Mouse (Mus musculus) stomach, embryonic 15.5 days (tissue): ENCODE measurements around the gene Klhl11. TPM values are rescaled to one million over a fixed set of nuclear protein-coding genes. Genes with fewer than 3 reads are reported as not detected.

Source experiments
- ATAC-seq: fragments of 200-750 bp; cut with Nextera tagmentation; 2 replicates; pipeline ENCODE4 v1.8.0; 2017; ENCODE audit warnings: low read depth, moderate number of reproducible peaks, moderate TSS enrichment; ENCODE audit not compliant: insufficient read depth, low FRiP score
- H3K27ac ChIP-seq: fragments of 300-500 bp; sonication (generic); 2 replicates; pipeline ENCODE4 v1.5.1; 2015; ENCODE audit warnings: mild to moderate bottlenecking, inconsistent platforms
- H3K27me3 ChIP-seq: fragments of 300-500 bp; sonication (generic); replicated peaks from 2 replicates; pipeline ENCODE4 v1.6.1; 2015; ENCODE audit warnings: inconsistent platforms
- H3K36me3 ChIP-seq: fragments of 300-500 bp; sonication (generic); 2 replicates; pipeline ENCODE4 v1.6.1; 2015; ENCODE audit warnings: inconsistent platforms
- H3K4me1 ChIP-seq: fragments of 300-500 bp; sonication (generic); 2 replicates; pipeline ENCODE4 v1.6.1; 2015; ENCODE audit warnings: inconsistent platforms
- H3K4me2 ChIP-seq: fragments of 300-500 bp; sonication (generic); 2 replicates; pipeline ENCODE4 v1.6.1; 2015; ENCODE audit warnings: mild to moderate bottlenecking, inconsistent platforms
- H3K4me3 ChIP-seq: fragments of 300-500 bp; sonication (generic); replicated peaks from 2 replicates; pipeline ENCODE4 v1.5.1; 2015; ENCODE audit warnings: inconsistent platforms
- H3K9ac ChIP-seq: fragments of 300-500 bp; sonication (generic); 2 replicates; pipeline ENCODE4 v1.6.1; 2015; ENCODE audit warnings: inconsistent platforms
- H3K9me3 ChIP-seq: fragments of 300-500 bp; sonication (generic); 2 replicates; pipeline ENCODE4 v1.6.1; 2016; ENCODE audit warnings: inconsistent platforms
- WGBS: fragments of 180-500 bp; shearing (Covaris S2); methylation state at CpG from one replicate; pipeline ENCODE4 v1.1.7; 2015; 5-methylcytosine and 5-hydroxymethylcytosine counted together
- microRNA-seq: library from miRNA; unstranded; fragments of <30 nt; microRNA quantifications from one replicate; pipeline ENCODE4, GENCODE M21; 2016
- polyA plus RNA-seq: library from polyadenylated mRNA; unstranded; fragments of >200 nt; fragmentation: Nextera tagmentation; extraction: Ambion mirVana; gene quantifications from 2 replicates; pipeline ENCODE4 v1.2.1, GENCODE M21; 2015

Klhl11 gene
- polyA plus RNA-seq, 1 experiment from 2014 or later, result 7.4 TPM

DNA sequence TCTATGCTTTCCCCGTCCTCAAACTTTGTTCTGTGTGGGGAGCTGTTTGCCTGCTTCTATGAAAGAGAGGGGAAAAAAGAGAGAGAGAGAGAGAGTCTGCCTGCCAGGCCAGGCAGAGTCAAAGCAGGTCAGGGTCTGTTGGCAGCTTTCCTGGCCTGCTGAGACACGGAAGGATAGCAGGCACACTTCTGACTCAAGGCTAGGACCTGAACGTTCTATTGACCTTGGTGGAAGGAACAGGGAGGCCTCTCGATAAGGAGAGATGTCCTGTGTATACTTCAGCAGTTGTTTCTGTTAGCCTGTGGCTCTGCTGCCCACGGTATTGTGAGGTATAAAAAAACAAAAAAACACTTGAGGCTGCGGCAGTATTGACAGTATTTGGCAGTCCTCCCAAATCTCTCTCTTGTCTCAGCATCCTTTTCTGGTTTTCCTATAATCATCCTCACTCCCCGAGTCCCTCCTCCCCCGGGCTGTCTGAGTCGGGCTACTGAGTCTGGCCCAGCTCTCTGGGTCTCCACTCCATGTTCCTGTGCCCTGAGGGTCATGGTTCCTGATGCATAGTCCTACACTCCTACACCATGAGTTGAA is 43.8 kb downstream of the Klhl11 start:
- H3K9me3 ChIP-seq, result no peaks in the 10 kb centered on the region
- no peak overlapping the region for H3K9ac ChIP-seq
- no peaks in the 10 kb centered on the region for H3K27me3 ChIP-seq
- H3K27ac ChIP-seq, result peak overlapping the region; percentile 22; the same call in 1 of the 2 replicates
- no peak overlapping the region for H3K4me2 ChIP-seq
- H3K4me1 ChIP-seq, result no peaks in the 10 kb centered on the region
- no peak overlapping the region for H3K4me3 ChIP-seq
- no peak for ATAC-seq
- 56% methylated on average over 9 of the region's 9 CpGs for WGBS
- H3K36me3 ChIP-seq, result peaks cover 19% of the 10 kb centered on the region

GRCm38 (mm10) chr11:100426820-100427219 is 45.7 kb downstream of the Klhl11 start:
- H3K4me3 ChIP-seq, result no peak overlapping the region
- peaks cover 21% of the 10 kb centered on the region for H3K36me3 ChIP-seq
- no peaks in the 10 kb centered on the region for H3K27me3 ChIP-seq
- H3K9me3 ChIP-seq, result no peaks in the 10 kb centered on the region
- WGBS, result 78% methylated on average over 3 of the region's 3 CpGs
- no peak for ATAC-seq
- H3K4me2 ChIP-seq, result no peak overlapping the region
- H3K4me1 ChIP-seq, result no peaks in the 10 kb centered on the region
- H3K9ac ChIP-seq, result no peak overlapping the region
- H3K27ac ChIP-seq, result no peak overlapping the region

DNA sequence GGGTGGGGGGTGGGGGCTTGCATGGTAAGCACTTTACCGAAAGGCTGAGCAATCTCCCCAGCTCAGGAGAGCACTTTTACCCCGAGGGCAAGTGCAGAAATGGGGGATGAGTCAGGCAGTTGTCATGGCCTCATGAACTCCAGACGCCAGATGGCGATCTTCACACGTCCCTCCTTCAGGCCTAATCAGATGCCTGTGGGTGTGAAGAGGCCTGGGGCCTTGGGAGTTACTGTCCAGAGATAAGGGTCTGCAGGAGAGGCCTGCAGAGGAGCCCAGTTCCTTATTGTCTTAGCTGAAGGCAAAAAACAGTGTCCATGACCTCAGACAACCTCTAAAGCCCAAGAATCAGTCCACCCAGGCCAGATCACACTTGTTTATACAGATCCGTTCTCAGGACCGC is 46.7 kb downstream of the Klhl11 start:
- Histone ChIP-seq H3K9me3 (no peaks in the 10 kb centered on the region), H3K36me3 (peaks cover 20% of the 10 kb centered on the region), H3K27ac (no peak overlapping the region), H3K27me3 (no peaks in the 10 kb centered on the region), H3K9ac (no peak overlapping the region), H3K4me2 (no peak overlapping the region), H3K4me1 (no peaks in the 10 kb centered on the region), H3K4me3 (no peak overlapping the region)
- no peak for ATAC-seq
- 23% methylated on average over 7 of the region's 7 CpGs for WGBS

DNA sequence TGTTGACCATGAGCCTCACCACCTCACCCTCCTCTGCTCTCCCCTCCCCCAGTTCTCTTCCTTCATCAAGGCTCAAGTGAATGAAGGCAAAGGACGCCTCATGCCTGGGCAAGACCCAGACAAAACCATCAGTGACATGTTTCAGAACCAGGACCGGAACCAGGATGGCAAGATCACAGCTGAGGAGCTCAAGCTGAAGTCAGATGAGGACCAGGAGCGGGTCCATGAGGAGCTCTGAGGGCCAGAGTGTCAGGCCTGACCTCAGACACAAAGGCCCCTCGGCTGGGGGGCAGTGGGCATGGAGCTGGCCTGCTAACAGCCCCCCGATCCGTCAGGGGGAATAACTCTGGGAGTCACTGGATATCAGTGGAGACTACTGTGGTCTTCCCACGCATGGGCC is 48.7 kb downstream of the Klhl11 start:
- no peak for ATAC-seq
- Histone ChIP-seq H3K9ac (no peak overlapping the region), H3K27me3 (no peaks in the 10 kb centered on the region), H3K4me3 (no peak overlapping the region), H3K9me3 (no peaks in the 10 kb centered on the region), H3K4me2 (no peak overlapping the region), H3K27ac (no peak overlapping the region), H3K36me3 (peaks cover 17% of the 10 kb centered on the region), H3K4me1 (no peaks in the 10 kb centered on the region)
- WGBS, result 90% methylated on average over 7 of the region's 7 CpGs

DNA sequence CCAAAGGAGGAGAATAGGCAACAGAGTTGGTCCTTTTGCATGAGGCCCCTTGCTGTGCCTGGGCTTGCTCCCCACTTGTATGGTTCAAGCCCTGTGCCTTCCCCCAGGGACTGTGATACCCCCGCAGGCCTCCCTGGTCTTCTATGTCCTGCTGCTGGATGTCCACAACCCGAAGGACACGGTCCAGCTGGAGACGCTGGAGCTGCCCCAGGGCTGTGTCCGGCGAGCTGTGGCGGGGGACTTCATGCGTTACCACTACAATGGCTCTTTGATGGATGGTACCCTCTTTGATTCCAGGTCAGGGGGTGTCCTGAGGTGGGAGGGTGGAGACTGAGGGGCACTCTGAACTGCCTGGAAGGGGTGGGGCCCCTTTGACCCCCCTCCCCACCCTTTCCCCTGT is 51.0 kb downstream of the Klhl11 start:
- Histone ChIP-seq H3K4me3 (no peak overlapping the region), H3K9ac (no peak overlapping the region), H3K36me3 (peaks cover 17% of the 10 kb centered on the region), H3K4me2 (no peak overlapping the region), H3K9me3 (no peaks in the 10 kb centered on the region), H3K27me3 (no peaks in the 10 kb centered on the region), H3K27ac (no peak overlapping the region), H3K4me1 (0 out of 2 replicates have a peak, but pooled peaks cover 3% of the 10 kb centered on the region)
- 78% methylated on average over 8 of the region's 8 CpGs for WGBS
- ATAC-seq, result no peak

- Histone ChIP-seq H3K27ac (peak within 1 kb of the TSS; percentile 96), H3K36me3 (no peaks in the 10 kb centered on the region), H3K9me3 (no peaks in the 10 kb centered on the region), H3K4me3 (peak within 1 kb of the TSS; percentile 79), H3K27me3 (no peaks in the 10 kb centered on the region), H3K9ac (peak within 1 kb of the TSS; percentile 73), H3K4me2 (peak within 1 kb of the TSS; percentile 78), H3K4me1 (peaks cover 32% of the 10 kb centered on the region)
- WGBS, result 1% methylated on average over 31 of the region's 31 CpGs
- peak; percentile 29 for ATAC-seq
These were observed 57.4 kb downstream of the Klhl11 start, which contains the start of gene Fkbp10 for GRCm38 (mm10) chr11:100414914-100415822. TSS of gene Fkbp10 (plus strand) at chr11:100415697.

DNA sequence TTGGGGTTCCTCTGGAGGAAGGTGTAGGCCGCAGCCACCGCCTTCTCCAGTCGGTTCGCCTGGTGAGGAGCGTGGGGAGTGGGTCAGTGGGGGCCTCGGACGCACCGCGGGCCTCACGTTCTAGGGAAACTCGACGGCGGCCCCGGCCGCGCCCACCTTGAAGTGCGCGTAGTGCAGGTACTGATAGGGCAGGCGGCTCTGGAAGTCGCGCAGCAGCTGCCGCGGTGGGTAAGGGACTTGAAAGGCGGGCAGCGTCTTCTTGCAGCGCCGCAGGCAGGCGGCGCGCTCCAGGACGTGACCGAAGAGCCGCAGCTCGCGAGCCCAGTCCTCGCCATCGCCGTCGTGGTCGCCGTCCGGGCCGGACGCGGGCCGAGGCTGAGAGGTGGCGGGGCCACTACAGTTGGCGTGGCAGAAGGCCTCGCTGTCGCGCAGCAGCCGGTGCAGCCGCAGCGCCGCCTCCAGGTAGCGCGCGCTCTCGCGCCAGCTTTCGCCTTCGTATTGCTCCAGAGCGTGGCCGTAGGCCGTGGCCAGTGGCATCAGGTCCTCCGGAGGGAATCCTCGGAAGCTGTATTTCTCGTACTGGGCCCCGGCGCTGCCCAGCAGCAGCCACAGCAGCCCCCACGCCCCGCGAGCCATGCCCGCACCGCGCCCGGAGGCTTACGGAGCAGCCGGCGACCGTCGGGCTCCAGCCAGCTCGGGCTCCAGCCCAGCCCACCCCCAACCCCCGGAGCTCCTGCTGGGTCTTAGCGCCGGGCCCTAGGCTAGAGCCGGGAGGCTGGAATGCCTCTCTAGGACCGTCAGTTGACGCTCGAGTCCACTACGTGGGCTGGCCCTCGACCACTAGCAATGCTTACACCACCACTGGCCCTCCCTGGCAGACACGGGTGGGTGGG is 58.3 kb downstream of the Klhl11 start, which contains the start of gene P3h4:
P3h4 (minus strand) TSS at position 816 of the 893 bp plus-strand sequence.
- Histone ChIP-seq H3K9ac (peak within 1 kb of the TSS; percentile 73), H3K4me2 (peak within 1 kb of the TSS; percentile 78), H3K4me3 (peak within 1 kb of the TSS; percentile 79), H3K9me3 (no peaks in the 10 kb centered on the region), H3K36me3 (peaks cover 1% of the 10 kb centered on the region), H3K4me1 (peaks cover 32% of the 10 kb centered on the region), H3K27me3 (no peaks in the 10 kb centered on the region), H3K27ac (peak within 1 kb of the TSS; percentile 96)
- ATAC-seq, result peak; percentile 93
- 1% methylated on average over 93 of the region's 93 CpGs for WGBS

DNA sequence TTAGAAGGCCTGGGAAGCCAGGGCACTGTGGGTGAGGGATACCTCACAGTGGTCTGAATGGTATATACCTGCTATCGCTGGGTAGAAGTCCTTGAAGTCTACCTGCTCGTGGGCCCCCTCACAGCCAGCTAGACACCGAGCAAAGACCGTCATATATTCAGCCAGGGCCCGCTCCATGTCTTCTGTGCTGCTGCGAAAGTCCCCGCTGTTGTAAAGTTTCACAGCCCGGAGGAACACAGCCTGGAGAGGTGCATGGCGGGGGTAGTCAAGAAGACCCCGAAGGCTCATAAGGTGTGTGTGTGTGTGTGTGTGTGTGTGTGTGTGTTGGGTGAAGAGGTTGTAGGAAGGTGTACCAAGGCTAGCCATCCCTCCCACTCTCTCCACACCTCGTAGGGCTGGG is 59.0 kb downstream of the Klhl11 start:
- peak overlapping the region; percentile 78 for H3K4me2 ChIP-seq
- peak overlapping the region; percentile 73 for H3K9ac ChIP-seq
- peak overlapping the region; percentile 96; the same call in 1 of the 2 replicates for H3K27ac ChIP-seq
- peak overlapping the region; percentile 79 for H3K4me3 ChIP-seq
- no peaks in the 10 kb centered on the region for H3K9me3 ChIP-seq
- no peaks in the 10 kb centered on the region for H3K27me3 ChIP-seq
- 63% methylated on average over 11 of the region's 11 CpGs for WGBS
- peaks cover 32% of the 10 kb centered on the region for H3K4me1 ChIP-seq
- H3K36me3 ChIP-seq, result peaks cover 6% of the 10 kb centered on the region
- ATAC-seq, result no peak

Small RNA genes lying within 50 kb of the gene (microRNA-seq; reads per million reads assigned to microRNA genes)
- gene Gm27374 (not detected), gene Mir7116 (not detected)

Other genes with a start within 250 kb of the Klhl11 start
- 0.68 and 0.80 TPM in 2 replicates for gene Krt16, start 223.8 kb downstream of the Klhl11 start, polyA plus RNA-seq
- 24.8 and 28.8 TPM in 2 replicates for gene Krt17, start 211.7 kb downstream of the Klhl11 start, polyA plus RNA-seq
- gene Krt42, start 202.9 kb downstream of the Klhl11 start, polyA plus RNA-seq, result not detected in 2 replicates
- gene Eif1, start 152.9 kb downstream of the Klhl11 start, polyA plus RNA-seq, result 1,590 and 1,651 TPM in 2 replicates
- 15.1 and 16.3 TPM in 2 replicates for gene Gast, start 138.3 kb downstream of the Klhl11 start, polyA plus RNA-seq
- 15.5 and 16.7 TPM in 2 replicates for gene Hap1, start 116.6 kb downstream of the Klhl11 start, polyA plus RNA-seq
- gene Jup, start 75.0 kb downstream of the Klhl11 start, polyA plus RNA-seq, result 163 and 173 TPM in 2 replicates
- 57.6 and 61.7 TPM in 2 replicates for gene P3h4, start 57.9 kb downstream of the Klhl11 start, polyA plus RNA-seq
- gene Fkbp10, start 57.0 kb downstream of the Klhl11 start, polyA plus RNA-seq, result 89.1 and 100 TPM in 2 replicates
- gene Nt5c3b, start 30.9 kb downstream of the Klhl11 start, polyA plus RNA-seq, result 108 TPM in 2 replicates
- 0.51 and 0.59 TPM in 2 replicates for gene Klhl10, start 30.8 kb downstream of the Klhl11 start, polyA plus RNA-seq
- gene Acly, start 55.3 kb upstream of the Klhl11 start, polyA plus RNA-seq, result 153 and 180 TPM in 2 replicates
- 0.24 and 0.37 TPM in 2 replicates for gene Ttc25, start 72.9 kb upstream of the Klhl11 start, polyA plus RNA-seq
- 35.3 and 42.7 TPM in 2 replicates for gene Cnp, start 102.2 kb upstream of the Klhl11 start, polyA plus RNA-seq
- gene Nkiras2, start 146.5 kb upstream of the Klhl11 start, polyA plus RNA-seq, result 57.3 and 57.6 TPM in 2 replicates
- gene Dnajc7, start 147.4 kb upstream of the Klhl11 start, polyA plus RNA-seq, result 213 and 214 TPM in 2 replicates
- gene Zfp385c, start 219.7 kb upstream of the Klhl11 start, polyA plus RNA-seq, result 0.06 and 0.21 TPM in 2 replicates
- 2.8 and 4.0 TPM in 2 replicates for gene Dhx58, start 231.5 kb upstream of the Klhl11 start, polyA plus RNA-seq
- 47.3 and 50.6 TPM in 2 replicates for gene Kat2a, start 239.7 kb upstream of the Klhl11 start, polyA plus RNA-seq
- not detected in 2 replicates for gene Hspb9, start 241.1 kb upstream of the Klhl11 start, polyA plus RNA-seq